Comparison of ENCODE assay signal across 9 mouse cellular contexts in genomic region chr19:6415454-6415853, GRCm38 (mm10). TPM values are rescaled to one million over a fixed set of nuclear protein-coding genes. Genes with fewer than 3 reads are reported as not detected.
DNase-seq lines count a peak whose midpoint lies in the region; ATAC-seq lines count a peak whose summit lies in the region.
"Had no signal": no experiment of that assay in that cellular context is flagged by ENCODE, and none has a peak within 500 bp of the region (broad histone marks: within the 10 kb centered on the region; RNA-seq: fewer than 3 reads in every experiment).

No protein-coding gene starts in this region.

- no peaks in the 10 kb centered on the region for H3K9me3 ChIP-seq in heart, embryonic 13.5 days
- H3K9me3 ChIP-seq in forebrain, embryonic 12.5 days: no peaks in the 10 kb centered on the region
- no peaks in the 10 kb centered on the region for H3K9me3 ChIP-seq in midbrain, embryonic 12.5 days
- H3K9me3 ChIP-seq in intestine, embryonic 16.5 days (ENCODE audit: control insufficient read depth, low read length): no peaks in the 10 kb centered on the region

- H3K36me3 ChIP-seq in heart, embryonic 13.5 days: no peaks in the 10 kb centered on the region
- H3K36me3 ChIP-seq in forebrain, embryonic 12.5 days (replicated peaks): no peaks in the 10 kb centered on the region
- H3K36me3 ChIP-seq in midbrain, embryonic 12.5 days: no peaks in the 10 kb centered on the region
- H3K36me3 ChIP-seq in intestine, embryonic 16.5 days (ENCODE audit: control insufficient read depth, insufficient read depth, low read length): no peaks in the 10 kb centered on the region

- H3K4me3 ChIP-seq in heart, embryonic 13.5 days: no peak overlapping the region
- no peak overlapping the region for H3K4me3 ChIP-seq in forebrain, embryonic 12.5 days (replicated peaks)
- no peak overlapping the region for H3K4me3 ChIP-seq in midbrain, embryonic 12.5 days
- H3K4me3 ChIP-seq in intestine, embryonic 16.5 days (ENCODE audit: low read length): no peak overlapping the region

- DNase-seq in heart, postnatal 36 days: no peak
- peak; percentile 41 to 74 for DNase-seq in kidney, postnatal 25 days
- DNase-seq in urinary bladder, postnatal 25 days (ENCODE audit: low spot score): no peak

- intact Hi-C loops in heart, postnatal 36 days (cut with DNase I): no loop called here

- WGBS in heart, embryonic 13.5 days: 17% methylated on average over 6 of the region's 6 CpGs
- WGBS in forebrain, embryonic 12.5 days: 58% methylated on average over 6 of the region's 6 CpGs
- WGBS in midbrain, embryonic 12.5 days: 42% methylated on average over 6 of the region's 6 CpGs
- WGBS in intestine, embryonic 16.5 days: 31% methylated on average over 6 of the region's 6 CpGs

- H3K4me2 ChIP-seq in heart, embryonic 13.5 days: no peak overlapping the region
- peak overlapping the region; percentile 38 for H3K4me2 ChIP-seq in forebrain, embryonic 12.5 days
- H3K4me2 ChIP-seq in midbrain, embryonic 12.5 days (replicated peaks): peak overlapping the region; percentile 87; the same call in 1 of the 2 replicates
- no peak overlapping the region for H3K4me2 ChIP-seq in intestine, embryonic 16.5 days (ENCODE audit: low read depth, low read length)

- ATAC-seq in heart, embryonic 13.5 days (ENCODE audit: extremely low read depth, insufficient number of reproducible peaks, low FRiP score, low TSS enrichment): no peak
- ATAC-seq in forebrain, embryonic 12.5 days (ENCODE audit: low FRiP score): no peak
- ATAC-seq in midbrain, embryonic 12.5 days (ENCODE audit: low FRiP score, low read depth): no peak
- ATAC-seq in megakaryocyte-erythroid progenitor cell, adult 5-6 weeks (replicated peaks; ENCODE audit: low FRiP score, low TSS enrichment, poor library complexity, severe bottlenecking): no peak
- ATAC-seq in intestine, embryonic 16.5 days: no peak

- H3K27ac ChIP-seq in heart, embryonic 13.5 days (replicated peaks): no peak overlapping the region
- peak overlapping the region; percentile 89 for H3K27ac ChIP-seq in forebrain, embryonic 12.5 days
- peak overlapping the region; percentile 87 for H3K27ac ChIP-seq in midbrain, embryonic 12.5 days (replicated peaks)
- H3K27ac ChIP-seq in intestine, embryonic 16.5 days (ENCODE audit: low read length): no peak overlapping the region; the same call in 1 of the 2 replicates

- peaks cover 30% of the 10 kb centered on the region for H3K4me1 ChIP-seq in heart, embryonic 13.5 days
- H3K4me1 ChIP-seq in forebrain, embryonic 12.5 days: peaks cover 55% of the 10 kb centered on the region
- peaks cover 64% of the 10 kb centered on the region for H3K4me1 ChIP-seq in midbrain, embryonic 12.5 days
- peaks cover 16% of the 10 kb centered on the region for H3K4me1 ChIP-seq in intestine, embryonic 16.5 days (ENCODE audit: control insufficient read depth, insufficient read depth, low read length)

- H3K27me3 ChIP-seq in heart, embryonic 13.5 days (replicated peaks): peaks cover 80% of the 10 kb centered on the region
- peaks cover 22% of the 10 kb centered on the region for H3K27me3 ChIP-seq in forebrain, embryonic 12.5 days
- peaks cover 21% of the 10 kb centered on the region for H3K27me3 ChIP-seq in midbrain, embryonic 12.5 days
- peaks cover 33% of the 10 kb centered on the region for H3K27me3 ChIP-seq in intestine, embryonic 16.5 days (replicated peaks; ENCODE audit: control insufficient read depth, insufficient read depth, low read length)

- 0 out of 2 replicates have a peak overlapping the region, but pooled peaks have one; percentile 3 for H3K9ac ChIP-seq in heart, embryonic 13.5 days
- H3K9ac ChIP-seq in forebrain, embryonic 12.5 days: no peak overlapping the region; the same call in 1 of the 2 replicates
- peak overlapping the region; percentile 43; the same call in 1 of the 2 replicates for H3K9ac ChIP-seq in midbrain, embryonic 12.5 days (replicated peaks)
- H3K9ac ChIP-seq in intestine, embryonic 16.5 days (ENCODE audit: low read depth, low read length): no peak overlapping the region

RNA-seq across cellular contexts. Expression of gene Nrxn2, which starts 3.1 kb away (rescaled TPM):
- 0.52 and 0.70 TPM in 2 replicates for polyA plus RNA-seq in heart, embryonic 13.5 days (2015; fragmentation: Nextera tagmentation; extraction: Ambion mirVana)
- total RNA-seq in heart, postnatal 36 days (2021): 1 to 10 TPM; 3.9 to 4.5 TPM
- polyA plus RNA-seq in forebrain, embryonic 12.5 days (2016; fragmentation: Nextera tagmentation; extraction: Ambion mirVana): 17.1 and 17.6 TPM in 2 replicates
- 16.0 and 22.5 TPM in 2 replicates for polyA plus RNA-seq in midbrain, embryonic 12.5 days (2016; fragmentation: Nextera tagmentation; extraction: Ambion mirVana)
- total RNA-seq in megakaryocyte-erythroid progenitor cell, adult 5-6 weeks (2014; fragmentation: Nextera tagmentation): not detected in 2 replicates
- total RNA-seq in megakaryocyte-erythroid progenitor cell, adult 5-6 weeks (2017): not detected in 2 replicates
- 0.73 and 0.97 TPM in 2 replicates for polyA plus RNA-seq in intestine, embryonic 16.5 days (2015; fragmentation: Nextera tagmentation; extraction: Ambion mirVana)
- total RNA-seq: megakaryocyte progenitor cell, adult 5-6 weeks had no signal

RNA-seq across cellular contexts. Expression of gene Rasgrp2, which starts 16.3 kb away (rescaled TPM):
- polyA plus RNA-seq in heart, embryonic 13.5 days (2015; fragmentation: Nextera tagmentation; extraction: Ambion mirVana): 38.4 and 53.6 TPM in 2 replicates
- 10 to 100 TPM; 38.8 to 57.2 TPM for total RNA-seq in heart, postnatal 36 days (2021)
- polyA plus RNA-seq in forebrain, embryonic 12.5 days (2016; fragmentation: Nextera tagmentation; extraction: Ambion mirVana): 13.1 and 15.1 TPM in 2 replicates
- 21.5 and 21.6 TPM in 2 replicates for polyA plus RNA-seq in midbrain, embryonic 12.5 days (2016; fragmentation: Nextera tagmentation; extraction: Ambion mirVana)
- total RNA-seq in megakaryocyte-erythroid progenitor cell, adult 5-6 weeks (2014; fragmentation: Nextera tagmentation): 41.2 and 64.6 TPM in 2 replicates
- 21.6 and 32.0 TPM in 2 replicates for total RNA-seq in megakaryocyte-erythroid progenitor cell, adult 5-6 weeks (2017)
- 41.8 and 47.0 TPM in 2 replicates for polyA plus RNA-seq in intestine, embryonic 16.5 days (2015; fragmentation: Nextera tagmentation; extraction: Ambion mirVana)

RNA-seq across cellular contexts. Expression of gene Pygm, which starts 31.3 kb away (rescaled TPM):
- 203 and 219 TPM in 2 replicates for polyA plus RNA-seq in heart, embryonic 13.5 days (2015; fragmentation: Nextera tagmentation; extraction: Ambion mirVana)
- total RNA-seq in heart, postnatal 36 days (2021): 1,000 to 10,000 TPM; 1,171 to 1,191 TPM
- polyA plus RNA-seq in forebrain, embryonic 12.5 days (2016; fragmentation: Nextera tagmentation; extraction: Ambion mirVana): 0.78 and 1.5 TPM in 2 replicates
- 2.3 and 2.7 TPM in 2 replicates for polyA plus RNA-seq in midbrain, embryonic 12.5 days (2016; fragmentation: Nextera tagmentation; extraction: Ambion mirVana)
- total RNA-seq in megakaryocyte-erythroid progenitor cell, adult 5-6 weeks (2014; fragmentation: Nextera tagmentation): 4.9 TPM in 1 of 2 replicates, not detected in the other
- 0.04 and 4.9 TPM in 2 replicates for total RNA-seq in megakaryocyte-erythroid progenitor cell, adult 5-6 weeks (2017)
- 6.0 and 6.8 TPM in 2 replicates for polyA plus RNA-seq in intestine, embryonic 16.5 days (2015; fragmentation: Nextera tagmentation; extraction: Ambion mirVana)

RNA-seq across cellular contexts. Expression of gene Sf1, which starts 52.0 kb away (rescaled TPM):
- polyA plus RNA-seq in heart, embryonic 13.5 days (2015; fragmentation: Nextera tagmentation; extraction: Ambion mirVana): 89.2 and 89.7 TPM in 2 replicates
- 100 to 1,000 TPM in 1 of 2 experiments, 10 to 100 TPM in 1; 89.4 to 101 TPM for total RNA-seq in heart, postnatal 36 days (2021)
- polyA plus RNA-seq in forebrain, embryonic 12.5 days (2016; fragmentation: Nextera tagmentation; extraction: Ambion mirVana): 204 and 221 TPM in 2 replicates
- polyA plus RNA-seq in midbrain, embryonic 12.5 days (2016; fragmentation: Nextera tagmentation; extraction: Ambion mirVana): 193 and 205 TPM in 2 replicates
- 286 and 398 TPM in 2 replicates for total RNA-seq in megakaryocyte-erythroid progenitor cell, adult 5-6 weeks (2014; fragmentation: Nextera tagmentation)
- 253 and 302 TPM in 2 replicates for total RNA-seq in megakaryocyte-erythroid progenitor cell, adult 5-6 weeks (2017)
- polyA plus RNA-seq in intestine, embryonic 16.5 days (2015; fragmentation: Nextera tagmentation; extraction: Ambion mirVana): 94.7 and 103 TPM in 2 replicates

Comparison
In these comparisons a context has a peak if more than half of its experiments do, and no peak if none do; other contexts are left out.
1. H3K27ac ChIP-seq: peak in forebrain, embryonic 12.5 days (single experiment) and midbrain, embryonic 12.5 days (single experiment); none in heart, embryonic 13.5 days (single experiment) and intestine, embryonic 16.5 days (single experiment).
2. H3K4me2 ChIP-seq: peak in forebrain, embryonic 12.5 days (single experiment) and midbrain, embryonic 12.5 days (single experiment); none in heart, embryonic 13.5 days (single experiment) and intestine, embryonic 16.5 days (single experiment).
3. H3K9ac ChIP-seq: peak in heart, embryonic 13.5 days (single experiment) and midbrain, embryonic 12.5 days (single experiment); none in forebrain, embryonic 12.5 days (single experiment) and intestine, embryonic 16.5 days (single experiment).
4. DNase-seq: peak in kidney, postnatal 25 days (2 of 2); none in heart, postnatal 36 days (0 of 2) and urinary bladder, postnatal 25 days (single experiment).
5. RNA of gene Pygm, which starts 31.3 kb away (polyA plus RNA-seq): 203 to 219 TPM in heart, embryonic 13.5 days; 6.0 to 6.8 TPM in intestine, embryonic 16.5 days, 2.3 to 2.7 TPM in midbrain, embryonic 12.5 days and 0.78 to 1.5 TPM in forebrain, embryonic 12.5 days; every median in the first group is over 10 times any median in the second.